Mouse (Mus musculus): Measurements from ENCODE around the gene Cdc40. TPM values are rescaled to one million over a fixed set of nuclear protein-coding genes. Genes with fewer than 3 reads are reported as not detected.
"Not testable (repeated sequence)": the region's sequence is repeated elsewhere in the genome, so short reads cannot be mapped to it uniquely, and the experiment has no call there.

Cdc40 gene
- polyA plus RNA-seq, 1 experiment: 20.6 TPM

- H3K27me3 ChIP-seq (ENCODE audit: control insufficient read depth, insufficient read depth, low read length): no peaks in the 10 kb centered on the region
- H3K4me1 ChIP-seq (ENCODE audit: control insufficient read depth, insufficient read depth, low read length): peaks cover 32% of the 10 kb centered on the region
- no peak overlapping the region for H3K27ac ChIP-seq (ENCODE audit: insufficient read depth, low read length)
- no peak for DNase-seq
- 68% methylated on average over 5 of the region's 5 CpGs for WGBS
- H3K4me3 ChIP-seq (replicated peaks; ENCODE audit: insufficient read depth, low read depth, low read length): no peak overlapping the region
- no peak for TF ChIP-seq POLR2A (IDR thresholded peaks at IDR 0.05; ENCODE audit: borderline replicate concordance, insufficient read depth, low read length)
- no peak for TF ChIP-seq CTCF (IDR thresholded peaks at IDR 0.05; ENCODE audit: borderline replicate concordance, insufficient read depth, low read depth, low read length)
These were observed 39.3 kb downstream of the Cdc40 start for GRCm38 (mm10) chr10:40843841-40844240.

GRCm38 (mm10) chr10:40840086-40840485, 43.0 kb downstream of the Cdc40 start:
- DNase-seq: peak in 1 of 2 experiments; percentile 34
- TF ChIP-seq POLR2A (IDR thresholded peaks at IDR 0.05; ENCODE audit: borderline replicate concordance, insufficient read depth, low read length): no peak
- no peak for TF ChIP-seq CTCF (IDR thresholded peaks at IDR 0.05; ENCODE audit: borderline replicate concordance, insufficient read depth, low read depth, low read length)
- no peaks in the 10 kb centered on the region for H3K27me3 ChIP-seq (ENCODE audit: control insufficient read depth, insufficient read depth, low read length)
- H3K27ac ChIP-seq (ENCODE audit: insufficient read depth, low read length): no peak overlapping the region
- H3K4me3 ChIP-seq (replicated peaks; ENCODE audit: insufficient read depth, low read depth, low read length): no peak overlapping the region
- peaks cover 8% of the 10 kb centered on the region for H3K4me1 ChIP-seq (ENCODE audit: control insufficient read depth, insufficient read depth, low read length)
- WGBS: 41% methylated on average over 5 of the region's 5 CpGs

- TF ChIP-seq POLR2A (IDR thresholded peaks at IDR 0.05; ENCODE audit: borderline replicate concordance, insufficient read depth, low read length): no peak
- no peak for TF ChIP-seq CTCF (IDR thresholded peaks at IDR 0.05; ENCODE audit: borderline replicate concordance, insufficient read depth, low read depth, low read length)
- Histone ChIP-seq H3K4me1 (ENCODE audit: control insufficient read depth, insufficient read depth, low read length) (no peaks in the 10 kb centered on the region), H3K27me3 (ENCODE audit: control insufficient read depth, insufficient read depth, low read length) (no peaks in the 10 kb centered on the region), H3K27ac (ENCODE audit: insufficient read depth, low read length) (no peak overlapping the region), H3K4me3 (replicated peaks; ENCODE audit: insufficient read depth, low read depth, low read length) (no peak overlapping the region)
- no peak for DNase-seq
- WGBS: 94% methylated on average over 6 of the region's 7 CpGs
These were observed 51.8 kb downstream of the Cdc40 start for GRCm38 (mm10) chr10:40831267-40831666.

- no peaks in the 10 kb centered on the region for H3K4me1 ChIP-seq (ENCODE audit: control insufficient read depth, insufficient read depth, low read length)
- H3K4me3 ChIP-seq (replicated peaks; ENCODE audit: insufficient read depth, low read depth, low read length): no peak overlapping the region
- DNase-seq: no peak
- H3K27me3 ChIP-seq (ENCODE audit: control insufficient read depth, insufficient read depth, low read length): no peaks in the 10 kb centered on the region
- no peak overlapping the region for H3K27ac ChIP-seq (ENCODE audit: insufficient read depth, low read length)
- TF ChIP-seq CTCF (IDR thresholded peaks at IDR 0.05; ENCODE audit: borderline replicate concordance, insufficient read depth, low read depth, low read length) (no peak), POLR2A (IDR thresholded peaks at IDR 0.05; ENCODE audit: borderline replicate concordance, insufficient read depth, low read length) (no peak)
- 79% methylated on average over 3 of the region's 3 CpGs for WGBS
These were observed 52.8 kb downstream of the Cdc40 start for GRCm38 (mm10) chr10:40830312-40830711.

- TF ChIP-seq CTCF (IDR thresholded peaks at IDR 0.05; ENCODE audit: borderline replicate concordance, insufficient read depth, low read depth, low read length) (no peak), POLR2A (IDR thresholded peaks at IDR 0.05; ENCODE audit: borderline replicate concordance, insufficient read depth, low read length) (no peak)
- DNase-seq: no peak
These were observed 55.4 kb downstream of the Cdc40 start for GRCm38 (mm10) chr10:40827706-40828105.

GRCm38 (mm10) chr10:40825952-40826351, 57.2 kb downstream of the Cdc40 start:
- no peak for DNase-seq
- Histone ChIP-seq H3K27ac (ENCODE audit: insufficient read depth, low read length) (no peak overlapping the region), H3K4me1 (ENCODE audit: control insufficient read depth, insufficient read depth, low read length) (no peaks in the 10 kb centered on the region), H3K27me3 (ENCODE audit: control insufficient read depth, insufficient read depth, low read length) (no peaks in the 10 kb centered on the region), H3K4me3 (replicated peaks; ENCODE audit: insufficient read depth, low read depth, low read length) (no peak overlapping the region)
- no peak for TF ChIP-seq POLR2A (IDR thresholded peaks at IDR 0.05; ENCODE audit: borderline replicate concordance, insufficient read depth, low read length)
- no peak for TF ChIP-seq CTCF (IDR thresholded peaks at IDR 0.05; ENCODE audit: borderline replicate concordance, insufficient read depth, low read depth, low read length)
- 76% methylated on average over 6 of the region's 6 CpGs for WGBS

More at GRCm38 (mm10) chr10:40827706-40828105, 55.4 kb downstream of the Cdc40 start:
- Histone ChIP-seq H3K27me3 (ENCODE audit: control insufficient read depth, insufficient read depth, low read length) (no peaks in the 10 kb centered on the region), H3K4me1 (ENCODE audit: control insufficient read depth, insufficient read depth, low read length) (no peaks in the 10 kb centered on the region), H3K27ac (ENCODE audit: insufficient read depth, low read length) (no peak overlapping the region), H3K4me3 (replicated peaks; ENCODE audit: insufficient read depth, low read depth, low read length) (no peak overlapping the region)
- WGBS: 61% methylated on average over 4 of the region's 4 CpGs

GRCm38 (mm10) chr10:40816471-40816870, 66.6 kb downstream of the Cdc40 start:
- H3K4me3 ChIP-seq (replicated peaks; ENCODE audit: insufficient read depth, low read depth, low read length): no peak overlapping the region

GRCm38 (mm10) chr10:40813627-40814026, 69.5 kb downstream of the Cdc40 start:
- WGBS: 63% methylated on average over 4 of the region's 4 CpGs
- no peak overlapping the region for H3K27ac ChIP-seq (ENCODE audit: insufficient read depth, low read length)
- no peak for DNase-seq
- no peaks in the 10 kb centered on the region for H3K27me3 ChIP-seq (ENCODE audit: control insufficient read depth, insufficient read depth, low read length)
- H3K4me3 ChIP-seq (replicated peaks; ENCODE audit: insufficient read depth, low read depth, low read length): no peak overlapping the region
- H3K4me1 ChIP-seq (ENCODE audit: control insufficient read depth, insufficient read depth, low read length): no peaks in the 10 kb centered on the region
- TF ChIP-seq CTCF (IDR thresholded peaks at IDR 0.05; ENCODE audit: borderline replicate concordance, insufficient read depth, low read depth, low read length): peak; percentile 34; the same call in 1 of the 2 replicates
- no peak for TF ChIP-seq POLR2A (IDR thresholded peaks at IDR 0.05; ENCODE audit: borderline replicate concordance, insufficient read depth, low read length)

More at GRCm38 (mm10) chr10:40816471-40816870, 66.6 kb downstream of the Cdc40 start:
- TF ChIP-seq POLR2A (IDR thresholded peaks at IDR 0.05; ENCODE audit: borderline replicate concordance, insufficient read depth, low read length): no peak
- no peak for TF ChIP-seq CTCF (IDR thresholded peaks at IDR 0.05; ENCODE audit: borderline replicate concordance, insufficient read depth, low read depth, low read length)
- H3K4me1 ChIP-seq (ENCODE audit: control insufficient read depth, insufficient read depth, low read length): no peaks in the 10 kb centered on the region
- no peak for DNase-seq
- 62% methylated on average over 6 of the region's 6 CpGs for WGBS
- H3K27ac ChIP-seq (ENCODE audit: insufficient read depth, low read length): no peak overlapping the region
- H3K27me3 ChIP-seq (ENCODE audit: control insufficient read depth, insufficient read depth, low read length): no peaks in the 10 kb centered on the region

GRCm38 (mm10) chr10:40809411-40809910, 73.7 kb downstream of the Cdc40 start:
- not testable (repeated sequence) for H3K27ac ChIP-seq (ENCODE audit: insufficient read depth, low read length); H3K4me1 ChIP-seq (ENCODE audit: control insufficient read depth, insufficient read depth, low read length); DNase-seq; H3K27me3 ChIP-seq (ENCODE audit: control insufficient read depth, insufficient read depth, low read length); H3K4me3 ChIP-seq (replicated peaks; ENCODE audit: insufficient read depth, low read depth, low read length)
- 37% methylated on average over 5 of the region's 5 CpGs for WGBS

All from cerebellum, adult 2 months (tissue).